Mouse (Mus musculus) forebrain, embryonic 15.5 days (tissue): ENCODE measurements around the gene Akr1b7. TPM values are rescaled to one million over a fixed set of nuclear protein-coding genes. Genes with fewer than 3 reads are reported as not detected.

Experiments used
- ATAC-seq: fragments of 200-750 bp; cut with Nextera tagmentation; replicated peaks from 2 replicates; pipeline ENCODE4 v1.8.0; 2017; ENCODE audit warnings: mild to moderate bottlenecking, moderate TSS enrichment, moderate library complexity
- H3K27ac ChIP-seq: fragments of 300-500 bp; sonication (generic); replicated peaks from 2 replicates; pipeline ENCODE4 v1.5.1; 2015; ENCODE audit warnings: mild to moderate bottlenecking, inconsistent platforms
- H3K27me3 ChIP-seq: fragments of 300-500 bp; sonication (generic); 2 replicates; pipeline ENCODE4 v1.6.1; 2015; ENCODE audit warnings: inconsistent platforms
- H3K36me3 ChIP-seq: fragments of 300-500 bp; sonication (generic); 2 replicates; pipeline ENCODE4 v1.6.1; 2015; ENCODE audit warnings: mild to moderate bottlenecking, inconsistent platforms
- H3K4me1 ChIP-seq: fragments of 300-500 bp; sonication (generic); 2 replicates; pipeline ENCODE4 v1.6.1; 2015; ENCODE audit warnings: inconsistent platforms
- H3K4me2 ChIP-seq: fragments of 300-500 bp; sonication (generic); replicated peaks from 2 replicates; pipeline ENCODE4 v1.6.1; 2015; ENCODE audit warnings: mild to moderate bottlenecking, inconsistent platforms
- H3K4me3 ChIP-seq: fragments of 300-500 bp; sonication (generic); 2 replicates; pipeline ENCODE4 v1.5.1; 2015; ENCODE audit warnings: mild to moderate bottlenecking, inconsistent platforms
- H3K9ac ChIP-seq: fragments of 300-500 bp; sonication (generic); replicated peaks from 2 replicates; pipeline ENCODE4 v1.6.1; 2015; ENCODE audit warnings: mild to moderate bottlenecking, inconsistent platforms
- H3K9me3 ChIP-seq: fragments of 300-500 bp; sonication (generic); 2 replicates; pipeline ENCODE4 v1.6.1; 2016; ENCODE audit warnings: inconsistent platforms
- WGBS: fragments of 180-500 bp; shearing (Covaris S2); methylation state at CpG from one replicate; pipeline ENCODE4 v1.1.7; 2015; ENCODE audit warnings: mixed read lengths; 5-methylcytosine and 5-hydroxymethylcytosine counted together
- polyA plus RNA-seq: library from polyadenylated mRNA; unstranded; fragments of >200 nt; fragmentation: Nextera tagmentation; extraction: Ambion mirVana; gene quantifications from 2 replicates; pipeline ENCODE4 v1.2.1, GENCODE M21; 2015

Gene Akr1b7
- polyA plus RNA-seq, 1 experiment from 2014 or later: not detected

- Histone ChIP-seq H3K9me3 (no peaks in the 10 kb centered on the region), H3K4me3 (no peak overlapping the region), H3K9ac (no peak overlapping the region), H3K4me1 (no peaks in the 10 kb centered on the region), H3K4me2 (no peak overlapping the region), H3K27me3 (no peaks in the 10 kb centered on the region), H3K36me3 (no peaks in the 10 kb centered on the region), H3K27ac (no peak overlapping the region)
- 7% methylated on average over 2 of the region's 2 CpGs for WGBS
- ATAC-seq: no peak
Observed at GRCm38 (mm10) chr6:34447961-34448360, 35.8 kb downstream of the Akr1b7 start.

DNA sequence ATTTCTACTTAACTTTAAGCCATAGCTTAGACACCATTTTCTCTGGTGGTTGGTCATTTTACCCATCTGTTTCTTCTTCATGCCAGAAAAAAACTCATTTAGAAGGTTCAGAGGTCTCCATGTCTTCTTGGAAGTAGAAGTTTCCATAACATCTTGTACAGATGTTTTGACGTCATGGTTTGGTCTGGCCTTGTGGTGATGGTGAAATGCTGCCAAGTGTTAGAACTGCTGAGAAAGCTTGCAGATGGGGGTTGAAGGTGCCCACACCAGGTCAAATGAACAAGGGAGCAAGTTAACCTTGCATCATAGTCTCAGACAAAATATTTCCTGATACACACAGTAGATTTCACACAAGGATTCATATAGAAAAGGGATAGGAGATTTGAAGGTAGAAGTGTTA lies 36.6 kb downstream of the Akr1b7 start:
- Histone ChIP-seq H3K27ac (no peak overlapping the region), H3K4me1 (no peaks in the 10 kb centered on the region), H3K9me3 (no peaks in the 10 kb centered on the region), H3K4me2 (no peak overlapping the region), H3K9ac (no peak overlapping the region), H3K36me3 (no peaks in the 10 kb centered on the region), H3K27me3 (no peaks in the 10 kb centered on the region), H3K4me3 (no peak overlapping the region)
- WGBS: 89% methylated on average over 1 of the region's 1 CpGs
- ATAC-seq: no peak

- Histone ChIP-seq H3K9ac (no peak overlapping the region), H3K9me3 (no peaks in the 10 kb centered on the region), H3K36me3 (no peaks in the 10 kb centered on the region), H3K27ac (no peak overlapping the region), H3K4me3 (no peak overlapping the region), H3K4me2 (no peak overlapping the region), H3K4me1 (no peaks in the 10 kb centered on the region), H3K27me3 (no peaks in the 10 kb centered on the region)
- WGBS: 73% methylated on average over 7 of the region's 7 CpGs
- no peak for ATAC-seq
Observed at GRCm38 (mm10) chr6:34452963-34453770, 41.0 kb downstream of the Akr1b7 start.

DNA sequence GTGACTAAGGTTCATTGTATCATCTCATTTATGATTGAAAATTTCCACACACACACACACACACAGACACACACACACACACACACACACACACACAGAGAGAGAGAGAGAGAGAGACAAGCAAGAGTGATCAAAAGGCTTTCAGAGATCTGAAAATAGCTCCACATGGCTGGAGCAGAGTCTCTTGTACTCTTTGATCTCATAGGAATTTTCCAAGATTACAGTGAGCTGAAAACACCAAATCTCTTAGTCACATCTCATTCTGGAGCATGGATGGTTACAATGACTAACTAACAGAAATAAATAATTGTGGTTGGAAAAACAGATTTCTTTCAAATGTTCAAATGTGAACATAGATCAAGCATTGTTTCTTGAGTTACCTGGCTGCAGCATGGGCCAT lies 47.3 kb downstream of the Akr1b7 start:
- H3K36me3 ChIP-seq: no peaks in the 10 kb centered on the region
- H3K9me3 ChIP-seq: no peaks in the 10 kb centered on the region
- ATAC-seq: no peak
- no peak overlapping the region for H3K27ac ChIP-seq
- no peaks in the 10 kb centered on the region for H3K27me3 ChIP-seq
- no peak overlapping the region for H3K4me3 ChIP-seq
- no peaks in the 10 kb centered on the region for H3K4me1 ChIP-seq
- H3K9ac ChIP-seq: no peak overlapping the region
- no peak overlapping the region for H3K4me2 ChIP-seq

GRCm38 (mm10) chr6:34460651-34461050 lies 48.5 kb downstream of the Akr1b7 start:
- no peaks in the 10 kb centered on the region for H3K27me3 ChIP-seq
- no peaks in the 10 kb centered on the region for H3K9me3 ChIP-seq
- H3K36me3 ChIP-seq: no peaks in the 10 kb centered on the region
- no peak overlapping the region for H3K4me2 ChIP-seq
- no peak overlapping the region for H3K27ac ChIP-seq
- ATAC-seq: no peak
- WGBS: 62% methylated on average over 4 of the region's 4 CpGs
- H3K9ac ChIP-seq: no peak overlapping the region
- no peaks in the 10 kb centered on the region for H3K4me1 ChIP-seq
- no peak overlapping the region for H3K4me3 ChIP-seq

DNA sequence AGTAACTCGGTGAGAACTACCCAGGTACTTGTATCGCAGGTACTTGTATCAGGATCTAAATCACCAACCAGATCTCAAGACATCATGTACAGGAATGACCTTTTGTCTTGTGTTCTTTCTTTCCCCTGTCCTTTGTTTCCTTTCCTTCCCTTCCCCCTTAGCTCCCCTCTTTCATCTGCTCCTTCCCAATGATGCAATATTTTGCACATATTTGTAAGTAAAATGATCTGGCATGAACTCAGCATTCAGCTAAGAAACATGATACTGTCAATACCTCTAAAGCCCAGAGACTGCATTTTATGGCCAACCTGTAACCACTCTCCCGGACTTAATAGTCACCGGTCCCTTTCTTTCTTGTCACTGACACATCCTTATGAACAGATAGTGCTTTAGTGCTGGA lies 51.4 kb downstream of the Akr1b7 start:
- Histone ChIP-seq H3K9me3 (no peaks in the 10 kb centered on the region), H3K4me3 (no peak overlapping the region), H3K4me2 (no peak overlapping the region), H3K9ac (no peak overlapping the region), H3K27ac (no peak overlapping the region), H3K27me3 (no peaks in the 10 kb centered on the region), H3K4me1 (no peaks in the 10 kb centered on the region), H3K36me3 (no peaks in the 10 kb centered on the region)
- 94% methylated on average over 4 of the region's 4 CpGs for WGBS
- ATAC-seq: no peak

GRCm38 (mm10) chr6:34471434-34472110 lies 59.4 kb downstream of the Akr1b7 start:
- ATAC-seq: no peak
- H3K9ac ChIP-seq: no peak overlapping the region
- H3K4me1 ChIP-seq: peaks cover 7% of the 10 kb centered on the region
- H3K27me3 ChIP-seq: no peaks in the 10 kb centered on the region
- no peaks in the 10 kb centered on the region for H3K9me3 ChIP-seq
- no peaks in the 10 kb centered on the region for H3K36me3 ChIP-seq
- WGBS: 85% methylated on average over 12 of the region's 12 CpGs
- no peak overlapping the region for H3K4me3 ChIP-seq
- no peak overlapping the region for H3K27ac ChIP-seq
- H3K4me2 ChIP-seq: no peak overlapping the region

Other genes starting within 250 kb of the Akr1b7 start
- 47.5 and 48.8 TPM in 2 replicates for gene Slc35b4, start 235.2 kb upstream of the Akr1b7 start, polyA plus RNA-seq
- 92.2 and 96.9 TPM in 2 replicates for gene Akr1b3, start 94.9 kb upstream of the Akr1b7 start, polyA plus RNA-seq
- gene Akr1b8, start 58.2 kb upstream of the Akr1b7 start, polyA plus RNA-seq: 2.2 and 3.1 TPM in 2 replicates
- gene Akr1b10, start 28.1 kb upstream of the Akr1b7 start, polyA plus RNA-seq: 5.7 and 5.8 TPM in 2 replicates
- 64.8 and 73.0 TPM in 2 replicates for gene Bpgm, start 63.9 kb downstream of the Akr1b7 start, polyA plus RNA-seq
- 63.8 and 66.9 TPM in 2 replicates for gene Cald1, start 186.2 kb downstream of the Akr1b7 start, polyA plus RNA-seq